Mouse (Mus musculus) mature B cell (primary cell): ENCODE data around the gene Mesd.

Source experiments
- in situ Hi-C: fragments of 300-500 bp; cut with MboI; formaldehyde crosslinking; loops from 2 replicates; pipeline ENCODE4 v1.14.3; 2019

Mesd gene

DNA sequence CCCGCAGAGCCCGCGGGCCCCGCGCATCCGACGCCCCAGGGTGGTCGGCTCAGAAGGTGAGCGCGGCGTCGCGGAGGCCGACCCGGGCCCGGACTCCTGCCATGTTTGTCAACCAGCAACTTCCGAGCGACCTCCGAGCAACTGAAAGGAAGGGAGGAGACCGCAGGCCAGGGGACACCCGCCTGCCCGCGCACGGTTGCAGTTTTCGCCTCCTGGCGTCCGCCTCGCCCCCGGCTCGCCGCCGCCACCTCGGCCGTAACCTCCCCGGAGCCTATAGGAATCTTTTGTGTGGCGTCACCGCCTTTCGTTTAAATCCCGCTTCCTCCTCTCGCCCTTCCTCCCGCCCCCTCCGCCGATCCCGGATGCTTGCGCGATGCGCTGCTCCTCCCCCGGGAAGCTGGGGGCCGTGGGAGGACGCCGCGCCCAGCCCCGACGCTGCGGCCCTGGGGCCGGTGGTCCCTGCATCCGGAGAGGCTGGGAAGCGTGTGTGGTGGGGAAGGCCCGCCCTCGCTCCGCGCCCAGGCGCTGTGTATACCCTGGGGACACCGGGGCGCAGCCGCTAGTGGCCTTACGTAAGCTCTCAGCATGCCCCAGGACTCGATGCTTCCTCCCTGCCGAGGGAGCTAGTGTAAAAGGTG lies at the start of gene Mesd, which contains the start of gene Tlnrd1:
TSS of gene Mesd (plus strand) at position 446 of the 638 bp plus-strand sequence.
TSS of gene Tlnrd1 (minus strand) at position 285 of the 638 bp plus-strand sequence.
- in situ Hi-C loops, result loop anchor here (25.0 kb wide), 1 partner anchor 222 kb away; no protein-coding TSS in a partner anchor

DNA sequence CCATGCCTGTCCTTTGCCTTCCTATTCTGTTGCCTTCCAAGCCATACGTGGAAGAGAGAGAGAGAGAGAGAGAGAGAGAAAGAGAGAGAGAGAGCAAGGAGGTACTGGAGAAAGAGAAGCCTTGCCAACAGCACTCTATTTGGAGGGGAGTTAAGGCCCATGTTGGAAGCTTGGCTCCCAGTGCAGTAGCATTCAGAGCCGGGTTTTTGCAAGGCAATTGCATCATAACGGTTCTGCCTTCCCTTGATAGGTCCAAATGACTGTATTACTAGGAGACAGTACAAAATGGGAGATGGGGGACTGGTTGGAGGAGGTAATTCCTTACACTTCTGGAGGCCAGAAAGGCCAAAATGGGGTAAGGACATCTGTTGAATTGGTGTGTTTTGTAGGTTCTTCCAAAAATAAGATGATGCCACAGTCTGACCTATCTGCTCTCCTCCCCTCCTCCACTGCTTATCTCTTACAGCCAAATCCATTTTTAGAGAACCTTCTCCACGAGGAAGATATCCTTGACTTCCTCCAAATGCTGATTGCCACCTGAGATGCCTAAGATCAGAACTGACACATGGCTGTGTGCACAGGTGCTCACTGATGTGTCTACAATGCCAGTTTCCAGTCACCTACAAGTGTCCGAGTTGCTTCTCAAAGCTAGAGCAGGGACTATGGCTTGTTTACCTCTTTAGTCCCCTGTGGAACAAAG lies 45.6 kb upstream of the Mesd start:
- in situ Hi-C loops, result no loop called here

DNA sequence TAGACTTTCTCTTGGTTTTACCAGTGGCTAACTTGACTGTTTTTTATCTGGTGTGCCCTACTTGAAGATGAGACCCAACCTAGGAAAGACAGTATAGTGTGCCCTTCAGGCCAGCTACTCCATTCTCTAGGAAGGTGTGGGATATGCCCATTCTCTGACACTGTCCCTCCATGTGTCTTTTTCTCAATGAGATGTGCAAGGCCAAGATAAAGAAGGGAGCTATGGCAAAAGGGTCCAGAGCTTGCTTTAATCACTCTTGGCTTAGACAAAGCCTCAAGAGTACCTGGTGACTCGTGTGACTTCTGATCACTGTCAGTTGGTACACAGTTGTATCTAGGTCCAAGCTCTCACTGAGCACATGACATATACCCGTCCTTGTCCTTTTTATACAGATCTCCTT lies 44.2 kb upstream of the Mesd start:
- in situ Hi-C loops, result no loop called here

DNA sequence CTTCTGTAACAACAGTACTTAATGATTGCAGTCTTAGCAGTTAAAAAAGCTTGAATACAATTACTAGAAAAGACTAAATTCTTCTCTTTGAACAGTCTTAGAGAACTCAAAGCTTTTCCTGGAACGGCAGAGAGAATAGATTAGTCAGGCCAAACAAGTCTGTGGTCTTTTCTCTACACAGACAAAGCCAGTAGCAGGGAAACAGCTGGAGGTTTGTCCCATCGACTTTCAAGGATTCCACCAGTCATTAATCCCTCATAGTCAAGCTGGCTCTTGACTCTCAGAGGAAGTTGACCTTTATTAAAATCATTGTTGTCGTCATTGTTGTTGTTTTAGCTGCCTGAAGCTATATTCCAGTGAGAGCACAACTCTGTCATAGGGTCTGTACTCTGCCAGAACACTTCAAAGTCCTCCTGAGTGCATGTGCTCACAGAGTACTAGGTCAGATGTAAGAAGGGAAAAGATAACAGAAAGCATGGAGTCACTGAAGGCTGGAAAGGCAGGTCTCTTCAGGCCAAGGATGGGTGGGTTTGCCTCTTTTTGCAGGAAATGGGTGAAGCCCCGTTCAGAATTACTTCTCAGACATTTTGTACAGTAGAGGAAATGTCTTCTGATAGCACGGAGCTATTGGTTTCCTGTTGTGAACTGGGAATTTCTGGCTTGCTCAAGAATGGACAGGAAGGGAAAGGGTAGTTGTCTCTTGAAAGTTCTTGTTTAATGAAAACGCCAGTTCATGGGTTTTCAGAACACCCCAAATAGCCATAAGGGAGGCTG lies 41.6 kb upstream of the Mesd start:
- in situ Hi-C loops, result no loop called here

DNA sequence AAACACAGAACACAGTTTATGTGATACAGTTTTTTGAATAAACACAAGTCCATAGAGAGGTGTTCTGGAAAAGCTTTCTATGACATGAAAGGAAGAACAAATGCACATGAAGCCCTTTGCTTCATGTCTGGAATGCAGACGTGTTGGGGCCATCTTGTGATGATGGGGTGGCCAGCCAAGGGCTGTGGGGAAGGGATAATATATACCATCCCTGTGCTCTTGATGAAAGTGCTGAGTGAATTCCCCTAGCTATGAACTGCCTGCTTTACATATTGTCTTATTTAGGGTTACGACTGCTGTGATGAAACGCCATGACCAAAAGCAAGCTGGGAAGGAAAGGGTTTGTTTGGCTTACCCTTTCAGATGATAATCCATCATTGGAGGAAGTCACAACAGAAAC lies 39.5 kb upstream of the Mesd start:
- in situ Hi-C loops, result no loop called here

DNA sequence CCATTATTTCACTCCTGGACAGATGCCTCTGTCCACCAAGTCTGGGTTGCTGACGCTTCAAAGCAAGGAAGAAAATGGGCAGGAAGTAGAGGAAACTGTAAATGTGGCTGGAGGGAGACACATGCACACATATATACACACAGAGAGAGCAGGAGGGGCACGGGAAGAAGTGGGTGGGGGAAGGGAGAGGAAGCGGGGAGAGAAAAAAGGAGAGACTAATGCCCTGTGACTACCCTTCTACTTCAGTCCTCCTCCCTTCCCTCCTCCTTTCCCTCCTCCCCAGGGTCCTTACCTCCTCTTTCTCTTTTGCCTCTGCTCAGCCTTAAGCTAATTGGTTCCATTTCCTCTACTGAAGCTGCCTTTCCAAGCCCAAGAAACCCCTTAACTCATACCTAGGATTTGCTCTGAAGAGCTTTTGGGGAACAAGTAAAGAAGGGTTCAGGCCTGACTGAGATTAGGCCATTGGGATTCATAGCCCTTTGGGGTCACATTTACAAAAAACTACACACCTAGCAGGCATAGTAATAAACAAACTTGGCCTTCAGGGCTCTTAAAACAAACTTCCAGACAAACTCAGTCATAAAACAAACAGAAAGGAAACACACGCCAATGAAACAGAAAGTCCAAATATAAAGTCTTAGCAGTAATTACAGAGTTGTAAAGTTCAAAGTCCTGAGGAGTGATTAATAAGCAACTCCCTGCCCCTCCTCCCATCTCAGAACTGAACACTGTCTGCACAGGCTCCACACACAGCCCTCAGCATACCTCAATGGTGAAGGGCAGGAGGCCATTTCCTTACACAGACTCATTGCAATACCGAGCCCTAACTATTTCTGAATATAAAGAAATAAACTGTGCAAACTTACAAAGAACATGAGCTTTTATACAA lies 36.8 kb upstream of the Mesd start:
- in situ Hi-C loops, result no loop called here

DNA sequence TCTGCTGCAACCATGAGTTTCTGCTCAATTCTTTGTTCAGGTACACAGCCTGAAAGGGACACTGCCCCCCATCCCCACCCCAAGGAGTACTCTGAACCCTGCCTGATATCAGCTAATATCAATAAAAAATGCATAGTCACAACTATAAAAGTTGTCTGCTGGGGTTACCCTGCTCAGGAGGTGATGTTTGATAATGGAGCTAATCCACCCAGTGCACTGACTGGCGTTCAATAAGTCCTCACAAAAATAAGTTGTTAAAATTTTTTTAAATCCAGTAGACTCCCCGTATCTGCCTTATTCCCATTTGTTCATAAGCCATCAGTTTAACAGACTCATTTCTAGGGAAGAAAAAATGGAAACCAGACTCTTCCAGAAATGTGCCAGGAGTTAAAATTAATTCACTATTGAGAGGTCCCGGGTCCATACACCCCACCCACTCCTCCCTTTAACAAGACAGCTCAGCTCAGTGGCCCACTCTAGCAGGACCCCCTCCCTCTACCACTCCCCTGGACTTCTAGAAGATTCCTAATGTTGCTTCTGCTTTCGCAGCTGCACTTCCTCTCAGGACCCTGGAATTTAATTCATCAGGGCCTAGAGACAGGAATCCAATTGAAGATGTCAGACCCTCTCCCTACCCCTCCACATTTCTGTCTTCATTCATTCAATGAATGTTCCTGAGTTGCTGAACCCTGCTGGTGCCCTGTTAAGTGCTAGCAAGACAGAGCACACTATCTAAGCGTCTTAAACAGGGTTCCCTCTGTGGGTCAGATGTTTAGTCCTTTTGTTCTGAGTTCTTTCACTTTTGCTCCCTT lies 32.5 kb upstream of the Mesd start:
- in situ Hi-C loops, result no loop called here

DNA sequence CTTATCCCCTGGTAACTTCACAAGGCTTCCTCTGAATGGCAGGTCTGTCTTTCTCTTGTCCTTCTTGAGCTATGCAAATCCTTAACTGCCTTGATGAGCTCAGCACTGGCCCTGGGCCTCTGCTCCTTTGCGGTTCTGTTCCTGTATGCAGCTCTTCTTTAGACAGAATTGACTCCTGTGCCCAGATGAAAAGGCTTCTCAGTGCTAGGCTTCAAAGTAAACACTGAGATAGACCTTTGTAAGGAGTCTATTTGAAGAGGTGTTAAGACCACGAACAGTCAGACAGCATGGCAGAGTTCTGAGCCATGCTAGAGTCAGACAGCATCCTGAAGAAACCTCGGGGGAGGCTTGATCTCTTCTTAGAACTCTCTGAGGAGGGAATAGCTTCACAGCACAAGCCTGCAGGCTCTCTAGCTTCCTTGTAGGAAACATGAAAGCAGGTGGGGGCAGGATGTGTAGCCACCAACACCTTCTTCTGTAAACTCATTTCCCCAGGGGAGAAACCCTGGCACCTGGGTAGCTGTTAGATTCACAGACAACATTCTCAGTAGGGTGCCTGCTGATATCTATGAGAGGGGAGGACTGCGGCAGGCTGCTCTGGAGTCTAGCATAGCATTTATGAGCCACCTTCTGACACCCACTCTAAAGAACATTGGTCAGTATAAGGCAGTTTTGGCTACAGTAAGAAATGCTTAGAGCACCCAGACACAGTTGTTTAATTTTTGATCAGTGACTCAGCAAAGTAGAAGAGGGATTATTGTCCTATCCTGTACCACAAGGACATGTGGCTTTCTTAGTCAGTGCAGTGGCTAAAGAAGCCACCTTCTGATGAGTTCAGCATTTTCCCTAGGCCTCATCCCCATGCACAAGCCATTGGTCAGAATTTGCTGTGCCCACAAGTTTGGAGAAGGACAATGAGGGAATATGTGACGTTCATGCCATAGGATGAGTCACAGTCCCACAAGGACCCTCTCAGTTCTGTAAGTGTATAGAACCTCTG lies 31.6 kb upstream of the Mesd start:
- in situ Hi-C loops, result no loop called here

DNA sequence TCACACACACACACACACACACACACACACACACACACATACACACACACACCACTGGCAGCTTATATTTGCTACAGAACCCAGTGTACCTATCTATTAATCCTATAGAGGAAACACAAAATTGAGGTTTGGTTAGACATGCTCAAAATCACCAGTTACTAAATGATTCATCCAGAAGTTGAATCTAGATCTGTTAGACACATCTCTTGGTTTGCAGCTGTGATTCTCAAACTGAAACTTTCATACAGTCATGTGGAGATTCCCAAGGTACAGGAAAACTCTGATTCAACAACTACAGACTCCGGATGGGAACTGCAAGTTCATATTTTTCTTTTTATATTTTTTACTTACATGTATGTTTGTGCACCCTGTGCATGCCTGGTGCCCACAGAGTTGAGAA lies 29.1 kb upstream of the Mesd start:
- in situ Hi-C loops, result no loop called here

DNA sequence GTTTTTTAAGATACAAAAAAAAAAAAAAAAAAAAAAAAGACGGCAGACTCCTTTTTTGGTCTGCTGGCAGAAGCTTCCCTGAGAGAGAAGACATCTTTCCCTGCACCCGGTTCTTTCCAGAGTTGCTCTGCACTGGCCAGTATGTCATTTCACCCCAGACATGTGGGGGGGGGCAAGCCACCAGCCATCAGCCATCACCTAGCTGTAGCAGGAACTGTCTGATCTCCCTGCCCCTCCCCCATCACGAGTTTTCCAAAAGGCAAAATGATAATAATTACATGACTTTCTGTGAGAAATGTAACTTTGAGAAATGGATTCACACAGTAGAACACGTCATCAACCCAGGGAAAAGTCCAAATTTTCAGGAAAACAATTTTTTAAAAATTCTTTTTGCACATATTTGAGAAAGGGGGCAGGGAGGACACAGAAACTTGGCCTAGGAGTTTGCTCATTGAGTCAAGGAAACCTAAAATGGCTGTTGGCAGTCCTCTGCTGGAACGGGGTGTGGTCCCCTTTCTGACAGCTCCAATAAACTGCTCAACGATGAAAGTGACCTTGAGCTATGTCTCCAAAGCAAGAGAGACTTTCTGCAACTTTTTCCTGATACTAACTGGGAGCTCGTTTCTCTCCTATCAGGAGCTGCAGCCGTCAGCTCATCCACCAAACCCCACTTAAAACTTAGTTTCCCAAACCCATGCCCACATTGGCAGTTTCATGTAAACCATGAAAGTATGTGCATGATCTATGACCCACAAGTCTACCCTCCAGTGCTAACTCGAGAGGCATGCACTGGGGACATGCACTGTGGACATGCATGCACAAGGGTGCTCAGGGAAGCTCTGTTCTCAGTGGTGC lies 27.7 kb upstream of the Mesd start:
- in situ Hi-C loops, result no loop called here

DNA sequence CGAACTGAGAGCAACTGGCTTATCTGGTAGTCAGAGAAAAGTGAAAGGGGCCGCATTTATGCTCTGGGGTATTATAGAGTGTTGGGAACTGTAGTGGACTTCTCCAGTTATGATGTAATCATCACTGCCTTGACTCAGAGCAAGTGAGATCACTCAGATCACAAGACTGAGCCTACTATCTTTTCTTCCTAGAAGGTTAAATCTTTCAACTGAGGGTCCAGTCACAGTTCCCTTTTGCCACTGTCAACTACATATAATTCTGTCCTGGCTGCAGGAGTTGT lies 27.1 kb upstream of the Mesd start:
- in situ Hi-C loops, result no loop called here

DNA sequence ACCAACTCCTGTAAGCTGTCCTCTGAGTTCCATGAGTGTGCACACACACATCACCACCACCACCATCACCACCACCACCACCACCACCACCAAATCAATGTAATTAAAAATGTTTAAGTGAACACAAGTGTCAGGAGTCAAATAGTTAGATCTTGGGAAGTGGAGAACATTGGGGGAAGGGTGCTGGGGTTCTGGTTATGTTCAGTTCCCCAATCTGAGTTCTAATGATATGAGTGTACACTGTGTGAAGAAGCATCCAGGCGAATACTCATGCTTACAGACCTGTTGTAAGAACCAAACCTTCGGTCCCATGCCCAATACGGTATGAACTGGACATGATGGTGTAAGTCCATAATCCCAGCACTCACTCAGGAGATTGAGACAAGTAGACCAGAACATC lies 26.3 kb upstream of the Mesd start:
- in situ Hi-C loops, result no loop called here

DNA sequence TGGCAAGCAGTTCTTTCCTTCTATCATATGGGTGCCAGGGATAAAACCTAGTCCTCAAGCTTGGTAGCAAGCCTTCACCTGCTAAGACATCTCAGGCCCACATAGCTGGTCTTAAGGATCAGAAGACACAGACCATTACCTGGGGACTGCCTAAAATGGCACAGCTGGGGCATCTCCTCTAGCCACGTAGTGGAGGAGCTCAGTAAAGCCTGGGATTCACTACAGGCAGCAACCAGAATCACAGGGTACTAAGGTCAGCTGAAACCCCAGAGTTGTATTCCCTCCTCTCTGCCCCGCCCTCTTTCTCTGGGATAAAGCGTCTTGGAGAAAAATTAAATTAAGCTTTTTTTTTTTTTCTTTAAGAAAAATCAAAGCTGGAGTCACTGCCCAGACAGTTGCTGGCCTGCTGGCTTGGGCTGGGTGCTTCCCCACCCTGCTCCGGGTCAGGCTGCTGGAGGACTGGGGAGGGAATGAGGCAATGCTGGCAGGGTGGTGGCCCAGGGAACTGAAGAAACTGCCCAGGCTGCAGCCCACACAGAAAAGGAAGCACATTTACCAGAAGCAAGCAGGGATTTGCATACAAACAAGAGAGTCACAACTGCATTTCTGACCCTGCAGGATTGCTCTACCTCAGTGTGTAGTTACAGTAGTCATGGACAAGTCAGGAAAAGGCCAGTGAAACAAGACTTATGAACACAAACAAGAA lies 24.7 kb upstream of the Mesd start:
- in situ Hi-C loops, result no loop called here

DNA sequence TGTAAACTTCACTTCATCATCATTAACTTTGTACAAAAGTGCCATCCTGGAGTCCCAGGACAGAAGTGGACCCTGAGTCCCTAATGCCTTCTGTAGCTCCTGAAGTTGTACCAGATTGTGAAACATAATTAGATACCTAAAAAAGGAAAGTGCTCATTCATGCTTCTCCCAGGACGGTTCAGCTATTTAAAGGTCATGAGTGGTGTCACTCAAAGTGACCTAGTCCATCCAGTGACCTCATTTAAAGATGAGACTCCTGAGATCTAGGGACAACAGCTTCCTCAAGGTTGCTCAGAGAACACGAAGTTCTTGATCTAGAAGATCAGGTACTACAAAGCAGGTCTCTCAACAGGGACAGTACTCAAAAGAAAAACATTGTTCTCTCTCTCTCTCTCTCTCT lies 20.7 kb upstream of the Mesd start:
- in situ Hi-C loops, result no loop called here

DNA sequence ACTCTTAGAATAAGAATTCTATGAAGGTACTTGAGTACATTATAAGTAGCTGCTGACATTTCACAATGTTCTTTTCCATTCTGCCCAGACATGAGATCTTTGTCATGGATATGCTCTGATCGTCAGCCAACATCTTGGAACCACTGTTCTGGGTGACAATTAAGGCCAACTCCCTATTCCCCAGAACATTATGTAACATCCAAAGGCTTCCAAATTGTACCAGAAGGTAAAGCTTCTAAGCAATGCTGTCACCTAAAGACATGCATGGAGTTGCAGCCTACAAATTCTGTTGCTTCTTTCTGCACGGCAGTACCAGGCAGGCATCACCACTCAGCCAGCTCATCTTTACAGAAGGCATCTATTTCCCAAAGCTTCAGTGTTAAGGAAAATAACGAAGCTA lies 16.1 kb upstream of the Mesd start:
- in situ Hi-C loops, result no loop called here

DNA sequence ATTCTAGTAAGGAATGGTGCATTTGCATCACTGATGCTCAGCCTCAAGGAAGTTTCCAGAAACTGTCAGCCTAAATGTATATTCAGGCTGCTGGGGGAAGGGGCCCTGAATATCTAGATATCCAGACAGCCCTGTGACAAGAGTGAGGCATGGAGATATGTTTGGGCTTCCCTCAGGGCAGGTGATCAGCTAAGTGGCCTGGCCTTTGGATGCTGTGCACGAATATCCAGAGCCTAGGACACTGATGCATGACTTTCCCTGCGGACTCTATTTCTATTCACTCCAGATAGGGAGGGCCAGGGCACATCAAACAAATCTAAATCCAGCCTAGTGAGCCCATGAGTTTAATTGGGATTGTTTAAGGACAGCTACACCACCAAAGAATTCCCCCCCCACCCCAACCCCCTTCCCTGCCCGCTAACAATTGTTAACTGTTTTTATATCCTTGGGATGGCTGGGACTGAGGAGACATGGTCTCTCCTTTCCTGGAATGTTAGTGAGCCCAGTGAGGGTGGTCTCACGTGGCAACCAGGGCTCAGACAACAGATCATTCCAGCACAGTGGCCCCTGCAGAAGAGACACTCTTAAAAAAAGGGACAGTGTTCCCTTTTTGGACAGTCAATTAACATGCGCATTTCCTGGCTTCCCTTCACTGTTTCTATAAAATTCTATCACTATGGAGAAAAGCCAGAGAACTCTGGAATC lies 14.3 kb upstream of the Mesd start:
- in situ Hi-C loops, result no loop called here

DNA sequence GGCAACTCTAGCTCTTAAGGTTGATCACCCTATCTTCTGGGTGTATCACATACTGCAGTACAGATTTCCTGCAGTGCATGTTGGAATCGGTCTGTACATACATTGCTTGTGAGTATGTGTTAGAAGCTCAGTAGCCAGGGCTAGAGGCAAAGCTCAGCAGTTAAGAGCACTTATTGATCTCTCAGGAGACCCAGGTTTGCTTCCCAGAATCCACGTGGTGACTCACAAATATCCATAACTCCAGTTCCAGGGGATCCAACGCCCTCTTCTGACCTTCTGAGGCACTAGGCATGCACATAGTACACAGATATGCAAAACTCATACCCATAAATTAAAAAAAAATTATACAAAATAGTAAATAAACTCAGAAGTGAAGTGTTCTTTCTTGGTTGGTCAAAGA lies 7.2 kb upstream of the Mesd start:
- in situ Hi-C loops, result loop anchor here (25.0 kb wide), 1 partner anchor 215 kb away; no protein-coding TSS in a partner anchor
